In the genomic region with DNA sequence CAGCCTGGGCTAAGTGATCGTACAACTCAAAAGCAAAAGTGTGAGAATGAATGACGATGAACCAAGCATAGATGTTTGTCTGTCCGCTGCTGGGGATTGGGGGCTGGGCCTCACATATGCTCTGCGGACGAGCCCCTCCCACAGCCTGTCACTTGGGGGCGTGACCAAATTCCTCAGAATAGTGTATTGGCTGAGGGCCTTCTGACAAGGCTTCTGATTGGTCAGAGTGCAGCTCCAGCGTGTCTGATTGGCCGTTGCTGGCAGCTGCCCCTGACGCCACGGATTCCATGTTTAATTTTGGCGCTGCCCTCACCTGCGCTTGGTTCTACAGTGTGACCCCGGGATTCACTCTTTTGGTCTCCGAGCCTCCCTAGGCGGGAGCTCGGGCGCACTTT, we compare ENCODE assay signal across 8 mouse cellular contexts. TPM values are rescaled to one million over a fixed set of nuclear protein-coding genes. Genes with fewer than 3 reads are reported as not detected.
DNase-seq lines count a peak whose midpoint lies in the region; ATAC-seq and TF ChIP-seq lines count a peak whose summit lies in the region.

No protein-coding gene starts in this region.

- 3% methylated on average over 17 of the region's 17 CpGs for WGBS in forebrain, embryonic 15.5 days
- WGBS in neural tube, embryonic 14.5 days = 3% methylated on average over 17 of the region's 17 CpGs

- peak; percentile 86 for ATAC-seq in forebrain, embryonic 15.5 days (replicated peaks)
- peak; percentile 88 for ATAC-seq in neural tube, embryonic 14.5 days (ENCODE audit: low read depth)

- H3K4me2 ChIP-seq in forebrain, embryonic 15.5 days (replicated peaks) = peak overlapping the region; percentile 51
- H3K4me2 ChIP-seq in neural tube, embryonic 14.5 days (ENCODE audit: low read depth, low read length) = peak overlapping the region; percentile 50

- in situ Hi-C loops in ES-E14 (cut with MboI; ENCODE audit: low sequenced_read_pairs in 2 of 2, unreplicated experiment in 2 of 2) = no loop called here

- H3K27me3 ChIP-seq in forebrain, embryonic 15.5 days = 0 out of 2 replicates have a peak, but pooled peaks cover 3% of the 10 kb centered on the region
- no peaks in the 10 kb centered on the region for H3K27me3 ChIP-seq in neural tube, embryonic 14.5 days (ENCODE audit: control insufficient read depth, insufficient read depth, low read length)

- H3K27ac ChIP-seq in ES-E14 (ENCODE audit: insufficient read depth, low read depth, low read length, poor library complexity, severe bottlenecking) = no peak overlapping the region
- peak overlapping the region; percentile 49 for H3K27ac ChIP-seq in forebrain, embryonic 15.5 days (replicated peaks)
- no peak overlapping the region for H3K27ac ChIP-seq in neural tube, embryonic 14.5 days (ENCODE audit: low read depth, low read length)

- H3K4me1 ChIP-seq in ES-E14 (ENCODE audit: control insufficient read depth in 2 of 2, insufficient read depth in 2 of 2, low read length in 2 of 2, poor library complexity in 1 of 2) = peaks cover 5 to 12% of the 10 kb centered on the region in 2 experiments; a peak in 2 of 4 replicates
- H3K4me1 ChIP-seq in forebrain, embryonic 15.5 days = peaks cover 50% of the 10 kb centered on the region
- peaks cover 15% of the 10 kb centered on the region; the same call in 1 of the 2 replicates for H3K4me1 ChIP-seq in neural tube, embryonic 14.5 days (ENCODE audit: control insufficient read depth, insufficient read depth, low read length)

- intact Hi-C loops in heart, postnatal 25 days (cut with DNase I) = no loop called here

- DNase-seq in ES-E14 (ENCODE audit: low read depth, low spot score) = peak; percentile 83
- peak; percentile 93 for DNase-seq in cerebellum, adult 11 months
- DNase-seq in heart, postnatal 25 days (ENCODE audit: low spot score) = peak; percentile 91
- DNase-seq in layer of hippocampus, adult 11-12 months (ENCODE audit: low spot score) = peak; percentile 96
- DNase-seq in lung, adult 18-20 months = peak; percentile 96 to 97
- DNase-seq in testis, postnatal 14 days (ENCODE audit: low spot score) = peak; percentile 92

- H3K9me3 ChIP-seq in ES-E14 (ENCODE audit: control insufficient read depth, insufficient read depth, low read depth, low read length) = no peaks in the 10 kb centered on the region
- no peaks in the 10 kb centered on the region for H3K9me3 ChIP-seq in forebrain, embryonic 15.5 days
- H3K9me3 ChIP-seq in neural tube, embryonic 14.5 days (ENCODE audit: control insufficient read depth, low read length) = no peaks in the 10 kb centered on the region

- H3K36me3 ChIP-seq in ES-E14 (ENCODE audit: control insufficient read depth, insufficient read depth, low read length, poor library complexity, severe bottlenecking) = no peaks in the 10 kb centered on the region
- H3K36me3 ChIP-seq in forebrain, embryonic 15.5 days = no peaks in the 10 kb centered on the region
- H3K36me3 ChIP-seq in neural tube, embryonic 14.5 days (ENCODE audit: control insufficient read depth, insufficient read depth, low read length) = no peaks in the 10 kb centered on the region

- no peak overlapping the region for H3K4me3 ChIP-seq in ES-E14 (ENCODE audit: insufficient read depth in 1 of 2, low read depth in 1 of 2, low read length in 2 of 2, poor library complexity in 1 of 2, severe bottlenecking in 1 of 2)
- peak overlapping the region; percentile 29 for H3K4me3 ChIP-seq in forebrain, embryonic 15.5 days
- H3K4me3 ChIP-seq in neural tube, embryonic 14.5 days (ENCODE audit: low read depth, low read length) = peak overlapping the region; percentile 19

- H3K9ac ChIP-seq in ES-E14 (ENCODE audit: insufficient read depth, low read depth, low read length, poor library complexity, severe bottlenecking) = no peak overlapping the region
- peak overlapping the region; percentile 34 for H3K9ac ChIP-seq in forebrain, embryonic 15.5 days (replicated peaks)
- H3K9ac ChIP-seq in neural tube, embryonic 14.5 days (replicated peaks; ENCODE audit: low read depth, low read length) = no peak overlapping the region

TF ChIP-seq in ES-E14, 5 proteins besides CTCF, POLR2A, EP300 and RAD21:
- TF ChIP-seq HCFC1 (IDR thresholded peaks at IDR 0.05; ENCODE audit: borderline replicate concordance, insufficient read depth, low read length) (peak; percentile 88), ZC3H11A (IDR thresholded peaks at IDR 0.05; ENCODE audit: borderline replicate concordance, low read depth, low read length) (no peak), CHD2 (IDR thresholded peaks at IDR 0.05; ENCODE audit: low read depth, low read length) (peak; percentile 93)

RNA-seq across cellular contexts. Expression of a gene that starts 22.6 kb away (rescaled TPM):
- 4.9 and 6.3 TPM in 2 replicates for total RNA-seq in ES-E14 (2012; rRNA removed)
- 24.2 and 29.4 TPM in 2 replicates for polyA plus RNA-seq in forebrain, embryonic 15.5 days (2015; fragmentation: Nextera tagmentation; extraction: Ambion mirVana)
- total RNA-seq in heart, postnatal 25 days (2021) = 100 to 1,000 TPM; 110 to 130 TPM
- 21.9 and 25.0 TPM in 2 replicates for polyA plus RNA-seq in neural tube, embryonic 14.5 days (2014; fragmentation: Nextera tagmentation; extraction: Ambion mirVana)

RNA-seq across cellular contexts. Expression of a gene that starts 40.0 kb away (rescaled TPM):
- total RNA-seq in ES-E14 (2012; rRNA removed) = 1.7 TPM in 2 replicates
- polyA plus RNA-seq in forebrain, embryonic 15.5 days (2015; fragmentation: Nextera tagmentation; extraction: Ambion mirVana) = 1.2 and 1.8 TPM in 2 replicates
- total RNA-seq in heart, postnatal 25 days (2021) = 1 to 10 TPM; 2.0 TPM
- 1.3 and 2.0 TPM in 2 replicates for polyA plus RNA-seq in neural tube, embryonic 14.5 days (2014; fragmentation: Nextera tagmentation; extraction: Ambion mirVana)

RNA-seq across cellular contexts. Expression of a gene that starts 44.1 kb away (rescaled TPM):
- total RNA-seq in ES-E14 (2012; rRNA removed) = 2.5 and 2.7 TPM in 2 replicates
- polyA plus RNA-seq in forebrain, embryonic 15.5 days (2015; fragmentation: Nextera tagmentation; extraction: Ambion mirVana) = 2.9 and 3.1 TPM in 2 replicates
- total RNA-seq in heart, postnatal 25 days (2021) = under 1 TPM in 1 of 2 experiments, not detected in 1; 0.70 TPM
- 2.0 and 4.4 TPM in 2 replicates for polyA plus RNA-seq in neural tube, embryonic 14.5 days (2014; fragmentation: Nextera tagmentation; extraction: Ambion mirVana)

RNA-seq across cellular contexts. Expression of a gene that starts 48.6 kb away (rescaled TPM):
- 1.1 and 1.8 TPM in 2 replicates for total RNA-seq in ES-E14 (2012; rRNA removed)
- 5.4 and 6.6 TPM in 2 replicates for polyA plus RNA-seq in forebrain, embryonic 15.5 days (2015; fragmentation: Nextera tagmentation; extraction: Ambion mirVana)
- under 1 TPM; 0.61 to 0.78 TPM for total RNA-seq in heart, postnatal 25 days (2021)
- 4.3 and 6.3 TPM in 2 replicates for polyA plus RNA-seq in neural tube, embryonic 14.5 days (2014; fragmentation: Nextera tagmentation; extraction: Ambion mirVana)

RNA-seq across cellular contexts. Expression of a gene that starts 48.6 kb away (rescaled TPM):
- total RNA-seq in ES-E14 (2012; rRNA removed) = 168 and 183 TPM in 2 replicates
- polyA plus RNA-seq in forebrain, embryonic 15.5 days (2015; fragmentation: Nextera tagmentation; extraction: Ambion mirVana) = 88.2 and 89.0 TPM in 2 replicates
- 10 to 100 TPM; 52.0 to 56.2 TPM for total RNA-seq in heart, postnatal 25 days (2021)
- 61.0 and 68.0 TPM in 2 replicates for polyA plus RNA-seq in neural tube, embryonic 14.5 days (2014; fragmentation: Nextera tagmentation; extraction: Ambion mirVana)

Comparison
In these comparisons a context has a peak if more than half of its experiments do, and no peak if none do; other contexts are left out.
1. H3K4me3 ChIP-seq: peak in forebrain, embryonic 15.5 days (single experiment) and neural tube, embryonic 14.5 days (single experiment); none in ES-E14 (0 of 2).
2. RNA of a gene that starts 22.6 kb away (total RNA-seq): 110 to 130 TPM in heart, postnatal 25 days; 4.9 to 6.3 TPM in ES-E14; every median in the first group is over 10 times any median in the second.
3. Peak in every context shown above with its lines, with median percentiles within 50 percentile points of each other: DNase-seq.